Mouse (Mus musculus): ENCODE measurements at regions not wholly inside any gene's neighbourhood (a gene's known extent, or its start where the extent isn't known, plus 50 kb on each side); places are given as distances from the start of the nearest gene placed in this dataset.

DNA sequence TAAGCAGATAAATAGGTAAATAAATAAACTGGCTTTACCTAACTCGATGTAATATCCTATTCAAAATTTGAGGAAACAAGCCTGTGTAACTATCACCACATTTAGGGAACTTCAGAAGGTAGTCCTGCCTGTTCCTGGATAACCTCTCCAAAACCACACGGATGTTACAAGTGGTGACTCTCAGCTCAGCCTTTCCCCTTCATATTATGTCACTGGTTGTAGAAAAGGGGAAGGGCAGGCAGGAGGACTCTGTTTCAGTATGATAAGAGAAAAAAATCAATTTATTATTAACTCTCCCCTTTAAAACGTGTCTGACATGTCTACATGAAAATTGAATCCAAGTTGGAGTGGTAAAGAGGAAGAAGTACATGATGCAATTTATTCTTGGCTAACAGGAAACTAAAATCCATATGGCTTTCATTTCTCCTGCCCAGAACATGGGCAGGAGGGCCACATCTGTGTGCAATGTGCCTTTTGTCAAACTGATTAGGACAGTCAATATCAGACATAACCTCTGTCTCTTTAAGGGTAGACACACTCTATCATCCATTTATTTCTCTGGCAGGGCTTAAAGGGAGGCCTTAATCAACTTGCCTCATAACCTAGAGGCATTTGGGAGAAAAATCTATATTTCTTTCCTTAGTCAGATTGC, 353.9 kb upstream of the Slco3a1 start:
- ATAC-seq (replicated peaks; ENCODE audit: low FRiP score, poor library complexity, severe bottlenecking): no peak

DNA sequence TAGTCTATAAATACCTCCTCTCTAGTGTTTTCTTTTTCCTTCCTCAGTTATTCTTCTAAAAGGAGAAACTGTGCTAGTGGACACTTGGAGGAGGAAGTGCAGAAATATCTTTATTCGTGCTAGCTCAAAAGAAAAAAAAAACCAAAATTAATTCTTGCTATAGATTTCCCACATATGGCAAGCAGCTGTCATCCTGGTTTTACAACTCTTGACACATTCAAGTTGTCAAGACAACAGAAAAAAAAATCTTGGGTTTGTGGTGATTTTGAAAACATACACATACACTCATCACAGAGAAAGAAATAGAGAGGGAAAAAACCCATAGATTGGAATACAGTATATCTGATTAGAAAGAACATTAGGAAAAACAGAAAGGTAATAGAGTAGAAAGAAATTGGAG, 352.8 kb upstream of the Slco3a1 start:
- ATAC-seq (replicated peaks; ENCODE audit: low FRiP score, poor library complexity, severe bottlenecking): no peak

DNA sequence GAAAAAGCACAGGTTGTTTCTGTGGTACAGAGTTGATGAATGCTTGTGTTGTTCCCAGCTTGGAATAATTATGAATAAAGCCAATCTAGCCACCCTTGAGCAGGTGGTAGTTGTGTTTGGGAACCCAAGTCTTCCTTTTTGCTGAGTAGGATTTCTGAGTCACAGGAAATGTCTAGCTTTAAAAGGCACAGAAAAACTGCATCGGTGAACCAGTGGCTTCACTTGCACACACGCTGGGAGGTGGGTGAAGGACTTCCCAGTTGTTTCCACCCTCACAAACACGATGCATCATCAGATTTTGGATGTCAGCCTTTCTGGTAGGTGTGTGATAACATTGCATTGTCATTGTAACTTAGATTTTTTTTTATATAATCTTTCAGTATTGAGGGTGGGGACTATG, 322.9 kb upstream of the Slco3a1 start:
- no peak for ATAC-seq (replicated peaks; ENCODE audit: low FRiP score, poor library complexity, severe bottlenecking)

GRCm38 (mm10) chr7:74876667-74877066, 322.1 kb upstream of the Slco3a1 start:
- no peak for ATAC-seq (replicated peaks; ENCODE audit: low FRiP score, poor library complexity, severe bottlenecking)

DNA sequence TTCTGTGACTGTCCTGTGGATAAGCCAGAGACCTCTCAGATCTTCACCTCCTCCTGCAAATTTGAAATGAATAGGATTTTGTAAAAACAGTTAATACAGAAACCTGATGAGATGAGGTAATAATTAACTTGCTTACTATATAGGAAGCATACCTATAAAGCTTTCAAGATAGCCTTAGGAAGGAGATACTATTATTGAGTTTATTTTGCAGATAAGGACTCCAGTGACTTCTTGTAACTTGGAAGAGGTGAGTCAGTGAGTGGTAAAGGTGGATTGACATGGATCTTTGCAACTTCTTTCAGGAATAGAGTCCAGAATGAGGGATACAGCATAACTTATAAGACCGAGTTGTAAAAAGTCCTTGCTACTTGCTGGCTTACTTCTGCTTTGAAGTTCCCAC, 315.7 kb upstream of the Slco3a1 start:
- ATAC-seq (replicated peaks; ENCODE audit: low FRiP score, poor library complexity, severe bottlenecking): no peak

- ATAC-seq (replicated peaks; ENCODE audit: low FRiP score, poor library complexity, severe bottlenecking): no peak
These were observed 308.1 kb upstream of the Slco3a1 start for GRCm38 (mm10) chr7:74862727-74863126.

- ATAC-seq (replicated peaks; ENCODE audit: low FRiP score, poor library complexity, severe bottlenecking): no peak
These were observed 289.8 kb upstream of the Slco3a1 start for GRCm38 (mm10) chr7:74844306-74844929.

DNA sequence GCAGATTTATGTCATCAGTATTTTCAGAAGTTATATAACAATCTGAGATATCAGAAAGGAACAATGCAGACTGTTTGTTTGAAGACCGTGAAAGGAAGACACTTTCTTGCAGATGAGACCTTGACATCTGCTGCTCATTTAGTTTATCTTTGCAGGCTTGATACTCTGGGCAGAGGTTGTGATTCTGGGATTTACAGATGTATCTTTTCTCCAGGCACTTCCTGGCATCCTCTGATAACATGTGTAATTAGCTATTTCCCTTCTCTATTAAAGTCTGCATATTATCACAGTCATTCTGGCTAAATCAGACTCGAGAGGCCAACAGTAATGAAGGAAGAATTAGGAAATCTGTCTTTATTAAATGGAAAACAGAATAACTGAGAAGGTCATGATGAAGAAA, 268.7 kb upstream of the Slco3a1 start:
- no peak for ATAC-seq (replicated peaks; ENCODE audit: low FRiP score, poor library complexity, severe bottlenecking)

DNA sequence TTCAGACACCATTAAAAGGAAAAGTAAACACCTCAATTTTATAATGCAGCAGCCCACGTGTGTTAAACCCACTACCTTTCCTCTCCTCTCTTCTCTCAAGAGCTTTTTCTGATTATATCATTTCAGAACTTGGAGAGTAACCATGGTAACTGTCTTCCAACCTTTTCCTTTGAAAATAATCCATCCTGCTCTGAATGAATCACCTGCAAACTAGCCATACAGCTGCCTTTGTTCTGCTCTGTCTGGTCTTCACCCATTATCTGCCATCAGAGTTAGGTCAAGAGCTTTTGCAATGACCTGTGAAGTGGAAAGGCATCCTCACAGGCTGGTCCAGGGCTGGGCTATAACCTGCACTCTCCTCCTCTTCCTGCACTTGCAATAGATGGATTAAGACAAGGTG, 238.7 kb upstream of the Slco3a1 start:
- ATAC-seq (replicated peaks; ENCODE audit: low FRiP score, poor library complexity, severe bottlenecking): no peak

DNA sequence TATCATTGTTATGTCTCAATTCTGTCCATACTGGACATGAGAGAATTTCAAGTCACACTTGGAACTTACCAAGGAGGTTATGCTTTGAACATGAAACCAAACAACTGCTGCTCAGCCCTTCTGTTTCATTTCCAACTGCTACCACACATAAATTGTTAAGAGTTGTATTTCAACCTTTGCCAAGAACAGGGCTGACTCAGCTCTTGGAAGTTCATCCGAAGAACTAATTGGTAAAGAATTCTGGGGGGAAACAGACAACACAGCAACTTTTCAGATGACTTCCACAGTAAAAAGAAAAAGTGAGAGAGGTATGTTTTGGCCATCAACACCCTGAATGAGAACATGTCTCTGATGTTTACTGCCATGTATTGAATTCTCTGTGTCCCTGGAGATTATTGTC, 234.1 kb upstream of the Slco3a1 start:
- ATAC-seq (replicated peaks; ENCODE audit: low FRiP score, poor library complexity, severe bottlenecking): no peak

GRCm38 (mm10) chr7:74771435-74772406, 217.1 kb upstream of the Slco3a1 start:
- ATAC-seq (replicated peaks; ENCODE audit: low FRiP score, poor library complexity, severe bottlenecking): no peak

DNA sequence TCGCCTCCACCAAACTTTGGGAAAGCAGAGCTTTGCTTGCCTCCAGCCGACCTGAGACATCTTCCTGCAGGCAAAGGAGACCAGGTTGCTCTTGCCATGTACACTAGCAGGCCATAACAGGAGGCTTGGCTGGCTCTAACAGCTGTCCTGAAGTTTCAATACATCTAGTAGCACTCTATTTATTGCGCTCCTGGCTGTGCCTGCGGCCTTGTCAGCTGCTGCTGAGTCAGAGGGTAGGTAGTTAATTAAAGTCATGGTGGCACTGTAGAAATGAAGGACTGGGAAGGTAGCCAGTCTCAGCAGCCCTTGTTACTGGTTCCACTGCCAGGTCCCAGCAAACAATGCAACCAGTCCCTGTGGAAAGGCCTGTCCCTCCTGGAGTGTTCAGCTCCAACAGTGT, 212.0 kb upstream of the Slco3a1 start:
- no peak for ATAC-seq (replicated peaks; ENCODE audit: low FRiP score, poor library complexity, severe bottlenecking)

DNA sequence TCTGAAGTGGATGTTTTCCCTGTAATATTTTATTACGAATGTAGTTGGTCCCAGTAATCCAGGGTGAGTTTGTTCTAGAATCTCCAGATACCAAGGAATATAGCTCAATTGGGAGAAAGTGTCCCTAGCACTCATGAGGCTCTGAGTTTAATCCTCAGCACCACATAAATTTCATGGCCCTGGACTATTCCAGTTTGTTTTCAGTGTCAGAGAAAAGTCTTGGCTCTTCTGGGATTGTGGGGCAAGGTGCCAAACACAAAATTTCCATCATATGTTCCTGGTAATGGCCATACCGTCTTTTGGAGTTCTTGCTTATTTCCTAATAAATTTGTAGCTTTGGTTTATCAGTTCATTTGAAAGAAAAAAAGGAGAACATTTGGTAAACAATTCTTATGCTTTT, 202.9 kb upstream of the Slco3a1 start:
- ATAC-seq (replicated peaks; ENCODE audit: low FRiP score, poor library complexity, severe bottlenecking): no peak

GRCm38 (mm10) chr7:74747704-74748103, 193.1 kb upstream of the Slco3a1 start:
- ATAC-seq (replicated peaks; ENCODE audit: low FRiP score, poor library complexity, severe bottlenecking): no peak

- no peak for ATAC-seq (replicated peaks; ENCODE audit: low FRiP score, poor library complexity, severe bottlenecking)
These were observed 180.4 kb upstream of the Slco3a1 start for GRCm38 (mm10) chr7:74734941-74735340.

- ATAC-seq (replicated peaks; ENCODE audit: low FRiP score, poor library complexity, severe bottlenecking): no peak
These were observed 171.9 kb upstream of the Slco3a1 start for GRCm38 (mm10) chr7:74726324-74726991.

GRCm38 (mm10) chr7:74719321-74719720, 164.7 kb upstream of the Slco3a1 start:
- ATAC-seq (replicated peaks; ENCODE audit: low FRiP score, poor library complexity, severe bottlenecking): no peak

DNA sequence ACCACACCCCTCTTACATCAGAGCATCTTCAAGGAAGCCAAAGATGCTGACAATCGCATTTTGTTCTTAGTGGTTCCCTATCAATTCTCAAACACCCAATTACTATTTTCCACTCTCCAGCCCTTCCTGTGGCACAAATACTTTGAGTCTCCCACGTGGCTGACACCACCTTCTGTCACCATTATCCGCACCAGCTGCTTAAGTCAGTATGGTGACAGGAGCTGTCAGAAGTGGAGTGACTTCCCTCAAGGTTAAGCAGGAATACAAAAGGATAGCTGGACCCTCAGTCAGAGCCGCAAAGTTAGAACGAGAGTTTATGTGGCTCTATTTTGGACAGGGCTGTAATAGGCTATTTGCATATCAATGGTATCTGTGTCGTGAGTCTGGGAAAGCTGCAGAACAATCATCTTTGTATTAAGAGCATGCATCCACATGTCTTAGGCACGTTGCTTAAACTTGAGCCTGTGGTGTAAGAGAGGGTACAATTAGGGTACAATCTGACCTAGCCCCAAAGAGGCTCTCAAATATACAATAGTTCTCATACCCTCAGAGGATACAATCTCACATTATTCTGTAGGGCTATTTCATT, 155.5 kb upstream of the Slco3a1 start:
- ATAC-seq (replicated peaks; ENCODE audit: low FRiP score, poor library complexity, severe bottlenecking): no peak

DNA sequence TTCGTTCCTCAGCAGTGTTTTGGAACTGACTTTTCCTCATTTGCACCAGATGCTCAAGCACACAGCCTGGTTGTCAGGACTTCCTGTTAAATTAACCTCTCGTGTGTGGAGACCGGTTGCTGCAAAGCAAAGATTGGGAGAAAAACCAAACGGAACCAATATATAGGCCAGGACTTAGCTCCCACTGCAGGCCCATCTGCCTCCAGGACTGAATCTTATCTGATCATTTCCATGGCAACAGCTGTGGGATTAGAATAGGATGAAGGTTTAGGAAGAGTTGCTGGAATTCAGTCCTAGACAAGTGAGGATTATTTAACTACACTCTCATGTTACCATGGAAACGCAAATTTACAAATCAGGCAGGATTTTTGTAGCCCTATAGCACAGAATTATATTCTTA, 154.4 kb upstream of the Slco3a1 start:
- ATAC-seq (replicated peaks; ENCODE audit: low FRiP score, poor library complexity, severe bottlenecking): no peak

GRCm38 (mm10) chr7:74703533-74703932, 149.0 kb upstream of the Slco3a1 start:
- no peak for ATAC-seq (replicated peaks; ENCODE audit: low FRiP score, poor library complexity, severe bottlenecking)

Data from erythroblast, adult 5-6 weeks (primary cell).